Mouse (Mus musculus) spleen, postnatal 36 days (tissue): ENCODE results near the gene Rpl35.
"Not testable (repeated sequence)": the region's sequence is repeated elsewhere in the genome, so short reads cannot be mapped to it uniquely, and the experiment has no call there.

Experiments
- DNase-seq, 2 experiments: peaks; one replicate each; pipeline ENCODE4 v3.0.0; 2022; ENCODE audit warnings: low spot score in 2 of 2, mixed read lengths in 1 of 2

Gene Rpl35

GRCm38 (mm10) chr2:39005574-39006079 lies at the start of gene Rpl35:
Gene Rpl35, minus strand, starts transcription at chr2:39005624.
- DNase-seq = peak; percentile 58 to 73

GRCm38 (mm10) chr2:39048515-39048914 lies 43.1 kb upstream of the Rpl35 start:
- no peak for DNase-seq

GRCm38 (mm10) chr2:39040215-39040614 lies 34.8 kb upstream of the Rpl35 start:
- DNase-seq = no peak

- DNase-seq = no peak
Measured at GRCm38 (mm10) chr2:39031611-39032010, 26.2 kb upstream of the Rpl35 start.

- DNase-seq = peak; percentile 44 to 56
Measured at GRCm38 (mm10) chr2:39020004-39020403, 14.6 kb upstream of the Rpl35 start.

- DNase-seq = no peak
Measured at GRCm38 (mm10) chr2:39016581-39016980, 11.2 kb upstream of the Rpl35 start.

GRCm38 (mm10) chr2:39012768-39013279 lies 7.4 kb upstream of the Rpl35 start:
- DNase-seq = no peak

- no peak for DNase-seq
Measured at GRCm38 (mm10) chr2:39011971-39012370, 6.5 kb upstream of the Rpl35 start.

GRCm38 (mm10) chr2:39011264-39011663 lies 5.8 kb upstream of the Rpl35 start:
- DNase-seq = peak; percentile 77 to 79

- not testable (repeated sequence) for DNase-seq
Measured at GRCm38 (mm10) chr2:39010144-39010543, 4.7 kb upstream of the Rpl35 start.

- peak; percentile 92 to 95 for DNase-seq
Measured at GRCm38 (mm10) chr2:39008954-39009365, 3.5 kb upstream of the Rpl35 start.

- DNase-seq = peak in 1 of 2 experiments; percentile 41
Measured at GRCm38 (mm10) chr2:39008350-39008851, 3.0 kb upstream of the Rpl35 start.

- peak; percentile 94 to 95 for DNase-seq
Measured at GRCm38 (mm10) chr2:39007865-39008264, 2.4 kb upstream of the Rpl35 start.

- no peak for DNase-seq
Measured at GRCm38 (mm10) chr2:39006149-39006730, 816 bp upstream of the Rpl35 start.

GRCm38 (mm10) chr2:39004880-39005435 lies 466 bp downstream of the Rpl35 start, which contains the start of gene Arpc5l:
Gene Arpc5l, plus strand, starts transcription at chr2:39005348.
- DNase-seq = peak; percentile 92 to 93

GRCm38 (mm10) chr2:39004372-39004771 lies 1.1 kb downstream of the Rpl35 start:
- DNase-seq = no peak

GRCm38 (mm10) chr2:39003512-39003911 lies 1.9 kb downstream of the Rpl35 start:
- no peak for DNase-seq

- no peak for DNase-seq
Measured at GRCm38 (mm10) chr2:39003106-39003505, 2.3 kb downstream of the Rpl35 start.

- no peak for DNase-seq
Measured at GRCm38 (mm10) chr2:39001866-39002265, 3.6 kb downstream of the Rpl35 start.

GRCm38 (mm10) chr2:39000587-39000919 lies 4.9 kb downstream of the Rpl35 start:
- DNase-seq = no peak

- no peak for DNase-seq
Measured at GRCm38 (mm10) chr2:38999910-39000586, 5.4 kb downstream of the Rpl35 start.

GRCm38 (mm10) chr2:38999381-38999780 lies 6.0 kb downstream of the Rpl35 start:
- DNase-seq = no peak
